Mouse (Mus musculus) gastrocnemius, adult 18-20 months (tissue): ENCODE measurements around the gene Col1a2. TPM values are rescaled to one million over a fixed set of nuclear protein-coding genes. Genes with fewer than 3 reads are reported as not detected.

Experiments
- DNase-seq: peaks from one replicate; pipeline ENCODE4 v3.0.0; 2021; ENCODE audit warnings: low spot score
- long read RNA-seq, 2 experiments: library from polyadenylated mRNA; stranded (forward); transcript quantifications; one replicate each; pipeline ENCODE4 v2.0.0; 2021
- total RNA-seq, 2 experiments: library from RNA; stranded (reverse); gene quantifications; 2 replicates each; pipeline ENCODE4 v1.2.3; 2021

Col1a2 gene
- 10 to 100 TPM; 67.9 to 81.6 TPM for total RNA-seq
- long read RNA-seq, experiment 1, partial matches to known transcripts: 48 of 51 reads
- long read RNA-seq, experiment 1, other reads (novel, unspliced or antisense): 3 of 51 reads
- long read RNA-seq, experiment 2, partial matches to known transcripts: 9 of 9 reads
- long read RNA-seq, experiment 2, other reads (novel, unspliced or antisense): 0 of 9 reads

GRCm38 (mm10) chr6:4504603-4505131, at the start of gene Col1a2:
Col1a2 (plus strand) TSS chr6:4504814.
- no peak for DNase-seq

- DNase-seq: no peak
Observed at GRCm38 (mm10) chr6:4455518-4455917, 49.1 kb upstream of the Col1a2 start.

GRCm38 (mm10) chr6:4455961-4456617, 48.5 kb upstream of the Col1a2 start:
- DNase-seq: peak; percentile 7

GRCm38 (mm10) chr6:4456691-4457447, 47.7 kb upstream of the Col1a2 start:
- DNase-seq: peak; percentile 15

GRCm38 (mm10) chr6:4457555-4457996, 47.0 kb upstream of the Col1a2 start:
- DNase-seq: peak; percentile 72

GRCm38 (mm10) chr6:4465320-4465719, 39.3 kb upstream of the Col1a2 start:
- no peak for DNase-seq

- DNase-seq: no peak
Observed at GRCm38 (mm10) chr6:4483577-4483936, 21.1 kb upstream of the Col1a2 start.

GRCm38 (mm10) chr6:4483937-4484601, 20.5 kb upstream of the Col1a2 start:
- peak; percentile 48 for DNase-seq

- peak; percentile 79 for DNase-seq
Observed at GRCm38 (mm10) chr6:4488349-4488748, 16.3 kb upstream of the Col1a2 start.

- no peak for DNase-seq
Observed at GRCm38 (mm10) chr6:4488966-4489365, 15.6 kb upstream of the Col1a2 start.

- peak; percentile 66 for DNase-seq
Observed at GRCm38 (mm10) chr6:4489366-4490245, 15.0 kb upstream of the Col1a2 start.

- DNase-seq: no peak
Observed at GRCm38 (mm10) chr6:4493666-4494065, 10.9 kb upstream of the Col1a2 start.

GRCm38 (mm10) chr6:4496428-4496827, 8.2 kb upstream of the Col1a2 start:
- DNase-seq: no peak

GRCm38 (mm10) chr6:4503106-4503505, 1.5 kb upstream of the Col1a2 start:
- peak; percentile 15 for DNase-seq

GRCm38 (mm10) chr6:4505158-4505997, 764 bp downstream of the Col1a2 start:
- peak; percentile 71 for DNase-seq

GRCm38 (mm10) chr6:4506106-4506505, 1.5 kb downstream of the Col1a2 start:
- peak; percentile 46 for DNase-seq

- no peak for DNase-seq
Observed at GRCm38 (mm10) chr6:4506791-4507190, 2.2 kb downstream of the Col1a2 start.

GRCm38 (mm10) chr6:4507323-4507722, 2.7 kb downstream of the Col1a2 start:
- DNase-seq: no peak

- DNase-seq: no peak
Observed at GRCm38 (mm10) chr6:4508279-4508678, 3.7 kb downstream of the Col1a2 start.

GRCm38 (mm10) chr6:4509395-4509794, 4.8 kb downstream of the Col1a2 start:
- no peak for DNase-seq
